Comparison of ENCODE assay signal across 24 mouse cellular contexts in genomic region chr3:60958769-60959168, GRCm38 (mm10). TPM values are rescaled to one million over a fixed set of nuclear protein-coding genes. Genes with fewer than 3 reads are reported as not detected.
A peak's percentile ranks its signal among the peaks of the same experiment; 100 is the strongest.
DNase-seq lines count a peak whose midpoint lies in the region; ATAC-seq and TF ChIP-seq lines count a peak whose summit lies in the region.
"Had no signal": no experiment of that assay in that cellular context is flagged by ENCODE, and none has a peak within 500 bp of the region (broad histone marks: within the 10 kb centered on the region; RNA-seq: fewer than 3 reads in every experiment).

No protein-coding gene starts in this region.

- no peak overlapping the region for H3K27ac ChIP-seq in lung, postnatal 0 days (ENCODE audit: low read length)
- H3K27ac ChIP-seq in kidney, embryonic 15.5 days = no peak overlapping the region
- H3K27ac ChIP-seq: embryonic facial prominence, embryonic 13.5 days; forebrain, embryonic 12.5 days; heart, embryonic 13.5 days; hindbrain, embryonic 12.5 days had no signal

- peak; percentile 87 for DNase-seq in heart, adult 11 months
- no peak for DNase-seq in heart, postnatal 10 days
- peak; percentile 8 to 27 for DNase-seq in lung, adult 18-20 months
- no peak for DNase-seq in lung, postnatal 4 days
- DNase-seq in lung, postnatal 0 days (ENCODE audit: low spot score) = peak; percentile 82
- peak; percentile 52 for DNase-seq in lung, postnatal 36 days
- DNase-seq in adrenal gland, adult (ENCODE audit: inconsistent age in 2 of 2, low spot score in 1 of 2) = no peak
- DNase-seq: adrenal gland, adult 2 months; adrenal gland, postnatal 25 days; cerebellum, adult 18-20 months; cerebellum, adult 9-11 months; cerebellum, postnatal 36 days; heart, postnatal 4 days had no signal

- WGBS in lung, postnatal 0 days = 53% methylated on average over 2 of the region's 2 CpGs
- WGBS in kidney, embryonic 15.5 days = 78% methylated on average over 2 of the region's 2 CpGs

- H3K4me1 ChIP-seq in lung, postnatal 0 days (ENCODE audit: insufficient read depth, low read depth, low read length) = no peaks in the 10 kb centered on the region
- H3K4me1 ChIP-seq in kidney, embryonic 15.5 days = no peaks in the 10 kb centered on the region
- H3K4me1 ChIP-seq: embryonic facial prominence, embryonic 13.5 days; forebrain, embryonic 12.5 days; hindbrain, embryonic 12.5 days had no signal

- H3K4me2 ChIP-seq in lung, postnatal 0 days (replicated peaks; ENCODE audit: low read depth, low read length) = no peak overlapping the region
- H3K4me2 ChIP-seq in kidney, embryonic 15.5 days = no peak overlapping the region
- H3K4me2 ChIP-seq: embryonic facial prominence, embryonic 13.5 days; forebrain, embryonic 12.5 days; heart, embryonic 13.5 days; hindbrain, embryonic 12.5 days had no signal

- no peak overlapping the region for H3K9ac ChIP-seq in lung, postnatal 0 days (replicated peaks; ENCODE audit: low read depth)
- H3K9ac ChIP-seq in kidney, embryonic 15.5 days = no peak overlapping the region
- H3K9ac ChIP-seq: embryonic facial prominence, embryonic 13.5 days; forebrain, embryonic 12.5 days; heart, embryonic 13.5 days; hindbrain, embryonic 12.5 days had no signal

- peak; percentile 85 for TF ChIP-seq EP300 in lung, postnatal 0 days (IDR thresholded peaks at IDR 0.05)

- TF ChIP-seq CTCF in lung, postnatal 0 days (IDR thresholded peaks at IDR 0.05) = no peak

- no peaks in the 10 kb centered on the region for H3K9me3 ChIP-seq in lung, postnatal 0 days (ENCODE audit: low read length)
- no peaks in the 10 kb centered on the region for H3K9me3 ChIP-seq in kidney, embryonic 15.5 days (replicated peaks)
- H3K9me3 ChIP-seq: embryonic facial prominence, embryonic 13.5 days; forebrain, embryonic 12.5 days; heart, embryonic 13.5 days; hindbrain, embryonic 12.5 days had no signal

- no peaks in the 10 kb centered on the region for H3K27me3 ChIP-seq in lung, postnatal 0 days (replicated peaks; ENCODE audit: insufficient read depth, low read length)
- no peaks in the 10 kb centered on the region for H3K27me3 ChIP-seq in kidney, embryonic 15.5 days
- H3K27me3 ChIP-seq: CH12.LX; embryonic facial prominence, embryonic 13.5 days; forebrain, embryonic 12.5 days; heart, embryonic 13.5 days; hindbrain, embryonic 12.5 days had no signal

- no peak overlapping the region for H3K4me3 ChIP-seq in lung, postnatal 0 days (ENCODE audit: low read depth, low read length)
- no peak overlapping the region for H3K4me3 ChIP-seq in kidney, embryonic 15.5 days (replicated peaks)
- H3K4me3 ChIP-seq: embryonic facial prominence, embryonic 13.5 days; forebrain, embryonic 12.5 days; heart, embryonic 13.5 days; hindbrain, embryonic 12.5 days had no signal

- ATAC-seq in lung, postnatal 0 days = peak; percentile 89
- ATAC-seq in kidney, embryonic 15.5 days (replicated peaks; ENCODE audit: low FRiP score) = no peak
- ATAC-seq: activated CD4-positive, CD25-positive, alpha-beta regulatory T cell, adult 4 months; forebrain, embryonic 16.5 days; hindbrain, embryonic 16.5 days; inflammation-experienced regulatory T-cells, adult 6 months; Patski had no signal

- no peaks in the 10 kb centered on the region for H3K36me3 ChIP-seq in lung, postnatal 0 days (ENCODE audit: insufficient read depth, low read length)
- no peaks in the 10 kb centered on the region for H3K36me3 ChIP-seq in kidney, embryonic 15.5 days
- H3K36me3 ChIP-seq: embryonic facial prominence, embryonic 13.5 days; forebrain, embryonic 12.5 days; heart, embryonic 13.5 days; hindbrain, embryonic 12.5 days had no signal

- intact Hi-C loops in heart, postnatal 10 days (cut with DNase I) = no loop called here

RNA-seq across cellular contexts. Expression of gene P2ry1, which starts 43.8 kb away (rescaled TPM):
- total RNA-seq in heart, postnatal 10 days (2021) = 1 to 10 TPM; 5.7 to 6.6 TPM
- 3.0 and 3.2 TPM in 2 replicates for polyA plus RNA-seq in lung, postnatal 0 days (2015; fragmentation: Nextera tagmentation; extraction: Ambion mirVana)
- polyA plus RNA-seq in kidney, embryonic 15.5 days (2015; fragmentation: Nextera tagmentation; extraction: Ambion mirVana) = 3.1 TPM in 2 replicates
- total RNA-seq: CH12.LX had no signal

Comparison
In these comparisons a context has a peak if more than half of its experiments do, and no peak if none do; other contexts are left out.
1. DNase-seq: peak in heart, adult 11 months (single experiment), lung, adult 18-20 months (2 of 2), lung, postnatal 0 days (single experiment) and lung, postnatal 36 days (single experiment); none in heart, postnatal 10 days (0 of 2), lung, postnatal 4 days (0 of 2) and adrenal gland, adult (0 of 2).